ENCODE assay signal across 16 mouse cellular contexts in genomic region chr1:177716448-177716847, GRCm38 (mm10). TPM values are rescaled to one million over a fixed set of nuclear protein-coding genes. Genes with fewer than 3 reads are reported as not detected.
"Had no signal": no experiment of that assay in that cellular context is flagged by ENCODE, and none has a peak within 500 bp of the region (broad histone marks: within the 10 kb centered on the region; RNA-seq: fewer than 3 reads in every experiment).

No protein-coding gene starts in this region.

- H3K4me1 ChIP-seq: limb, embryonic 13.5 days had no signal

- H3K9ac ChIP-seq: limb, embryonic 13.5 days; neural tube, embryonic 15.5 days had no signal

- ATAC-seq: intestine, embryonic 16.5 days had no signal

- H3K9me3 ChIP-seq: midbrain, embryonic 10.5 days; neural tube, embryonic 15.5 days had no signal

- H3K36me3 ChIP-seq: limb, embryonic 13.5 days; midbrain, embryonic 10.5 days; neural tube, embryonic 15.5 days had no signal

- H3K27me3 ChIP-seq: limb, embryonic 13.5 days; neural tube, embryonic 15.5 days had no signal

- H3K27ac ChIP-seq: limb, embryonic 13.5 days; midbrain, embryonic 10.5 days; neural tube, embryonic 15.5 days had no signal

- H3K4me2 ChIP-seq: limb, embryonic 13.5 days; neural tube, embryonic 15.5 days had no signal

- H3K4me3 ChIP-seq: limb, embryonic 13.5 days; midbrain, embryonic 10.5 days; myocyte; neural tube, embryonic 15.5 days had no signal

- DNase-seq: kidney, adult 2 months; kidney, postnatal 36 days; layer of hippocampus, adult 9-11 months; left cerebral cortex, postnatal 4 days; lung, adult 18-20 months; midbrain, embryonic 14.5 days; right cerebral cortex, adult 18-20 months; right cerebral cortex, postnatal 25 days; thymus, postnatal 4 days had no signal

RNA-seq across cellular contexts. Expression of gene 1700016C15Rik, which starts 13.2 kb away (rescaled TPM):
- total RNA-seq: layer of hippocampus, adult 18-20 months; left cerebral cortex, postnatal 4 days had no signal
- polyA plus RNA-seq: intestine, embryonic 16.5 days; limb, embryonic 13.5 days; midbrain, embryonic 10.5 days; myocyte; neural tube, embryonic 11.5 days; neural tube, embryonic 15.5 days had no signal
